Mouse (Mus musculus): ENCODE data around the gene Gpat3. TPM values are rescaled to one million over a fixed set of nuclear protein-coding genes. Genes with fewer than 3 reads are reported as not detected.

Gene Gpat3
- total RNA-seq, 2 experiments from 2014 or later, result 2.8 to 4.8 TPM

DNA sequence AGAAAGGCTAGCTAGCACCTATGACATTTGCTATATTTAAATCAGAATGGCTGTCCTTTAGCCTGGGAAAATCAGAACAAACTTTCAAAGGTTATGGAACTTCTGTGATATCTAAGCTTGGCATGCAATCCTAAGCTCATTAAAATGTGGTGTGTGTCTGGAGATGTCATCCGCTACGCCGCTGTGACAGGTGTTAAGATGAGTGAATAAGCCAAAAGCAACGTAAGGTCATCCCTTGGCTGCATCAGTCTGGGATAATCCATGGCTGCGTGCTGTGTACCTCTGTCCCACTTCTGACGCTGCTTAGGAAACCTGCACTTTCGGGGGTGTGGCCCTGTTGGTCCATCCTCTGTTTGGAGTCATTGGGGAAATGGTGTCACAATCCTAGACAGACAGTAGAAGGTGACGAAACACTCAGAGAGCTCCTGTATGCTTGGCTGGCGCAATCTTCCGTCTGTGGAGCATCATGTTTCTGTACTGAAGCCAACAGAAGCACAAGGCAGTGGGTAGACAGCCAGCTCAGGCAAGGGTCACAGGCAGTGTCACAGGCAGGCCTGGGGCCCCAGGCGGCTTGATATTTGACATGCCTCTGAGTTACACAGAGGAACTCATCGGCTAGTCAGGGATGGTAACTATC is 15.0 kb downstream of the Gpat3 start:
- peak; percentile 14 for DNase-seq

DNA sequence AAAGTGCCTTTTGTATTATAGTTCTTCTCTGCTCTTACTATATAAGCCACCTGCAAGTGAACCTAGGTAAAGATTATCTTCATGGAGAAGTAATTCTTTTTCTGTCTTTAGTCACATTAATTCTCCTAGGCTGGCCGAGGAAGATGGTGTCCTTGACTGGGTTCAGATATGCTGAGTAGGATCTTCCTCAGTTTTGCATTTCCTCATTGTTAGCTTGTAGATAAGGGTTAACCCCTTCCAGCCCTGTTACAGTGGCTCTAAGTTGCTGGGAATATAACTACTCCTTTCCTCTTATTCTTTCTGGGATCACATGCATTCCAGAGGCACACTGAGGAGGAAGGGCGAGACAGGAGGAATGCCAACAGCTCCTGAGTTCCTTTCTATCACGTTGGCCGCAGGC is 15.6 kb downstream of the Gpat3 start:
- no peak for DNase-seq

DNA sequence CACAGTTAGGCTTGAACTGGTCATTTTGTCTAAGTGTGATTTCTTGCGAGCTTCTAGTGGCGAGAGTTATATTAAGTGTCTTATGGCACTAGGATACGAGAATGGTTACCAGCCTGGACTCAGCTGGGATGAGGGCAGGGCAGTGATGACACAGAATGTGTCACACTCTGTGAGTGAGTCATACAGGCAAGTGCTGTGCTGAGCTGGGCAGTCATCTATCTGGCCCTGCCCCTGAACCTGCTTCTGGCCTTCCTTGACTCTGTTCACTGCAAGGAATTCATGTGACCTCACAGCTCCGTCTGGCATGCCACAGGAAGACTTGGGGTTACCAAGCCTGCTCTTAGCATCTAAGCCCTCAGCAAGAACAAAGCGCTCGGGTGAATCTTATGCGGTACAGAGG is 16.3 kb downstream of the Gpat3 start:
- DNase-seq, result no peak

DNA sequence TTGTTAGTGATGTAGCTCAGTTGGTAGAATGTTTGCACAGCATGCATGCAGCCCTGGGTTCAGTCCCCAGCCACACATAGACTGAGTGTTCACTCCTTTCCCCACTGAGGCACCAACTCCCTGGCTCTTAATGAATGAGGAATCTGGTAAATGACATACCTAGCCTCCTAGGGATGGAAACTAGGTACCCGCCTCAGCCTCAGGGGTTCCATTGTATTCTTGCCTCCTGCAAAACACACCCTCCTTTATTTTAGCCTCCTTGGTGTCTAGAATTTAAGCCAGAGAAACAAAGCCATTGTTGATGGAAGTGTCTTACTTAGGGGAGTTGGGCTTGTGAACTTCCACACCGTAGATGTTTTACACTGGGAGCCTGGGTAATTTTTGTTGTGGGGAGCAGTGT is 17.6 kb downstream of the Gpat3 start:
- DNase-seq, result no peak

DNA sequence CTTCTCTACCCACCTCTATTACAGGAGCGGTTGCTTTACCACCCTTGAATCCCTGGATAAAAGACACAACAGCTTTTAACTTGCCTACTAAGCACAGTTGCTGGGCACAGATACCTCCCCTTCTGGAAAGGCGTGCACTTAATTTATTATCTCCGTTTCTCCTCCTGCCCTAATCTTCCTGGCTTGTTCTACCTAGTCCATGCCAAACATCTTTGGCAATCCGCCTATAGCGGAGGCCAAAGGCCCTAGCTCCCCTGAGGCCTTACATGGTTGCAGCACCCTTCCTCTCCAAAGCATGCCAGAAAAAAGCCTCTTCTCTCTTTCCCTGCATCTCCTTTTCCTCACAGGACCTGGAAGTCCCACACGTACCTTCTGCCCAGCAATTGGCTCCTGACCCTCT is 18.9 kb downstream of the Gpat3 start:
- no peak for DNase-seq

DNA sequence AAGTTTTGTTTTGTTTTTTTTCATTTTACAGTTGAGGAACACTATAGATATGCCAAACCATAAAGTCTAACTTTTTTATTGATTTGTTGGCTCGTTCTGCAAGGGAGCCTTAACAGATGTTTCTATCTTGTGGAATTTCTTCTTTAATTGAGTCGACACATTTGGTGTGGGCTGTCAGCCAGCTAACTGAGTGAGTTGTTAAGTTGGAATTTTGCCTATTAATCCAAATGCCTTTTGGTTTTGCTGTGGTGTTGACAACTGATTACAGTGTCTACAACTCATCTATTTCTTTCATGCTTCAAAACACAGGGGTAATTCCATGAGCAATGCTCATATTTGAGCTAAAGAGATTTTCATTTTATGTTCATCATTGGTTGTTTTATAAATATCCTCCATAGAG is 20.7 kb downstream of the Gpat3 start:
- DNase-seq, result no peak

DNA sequence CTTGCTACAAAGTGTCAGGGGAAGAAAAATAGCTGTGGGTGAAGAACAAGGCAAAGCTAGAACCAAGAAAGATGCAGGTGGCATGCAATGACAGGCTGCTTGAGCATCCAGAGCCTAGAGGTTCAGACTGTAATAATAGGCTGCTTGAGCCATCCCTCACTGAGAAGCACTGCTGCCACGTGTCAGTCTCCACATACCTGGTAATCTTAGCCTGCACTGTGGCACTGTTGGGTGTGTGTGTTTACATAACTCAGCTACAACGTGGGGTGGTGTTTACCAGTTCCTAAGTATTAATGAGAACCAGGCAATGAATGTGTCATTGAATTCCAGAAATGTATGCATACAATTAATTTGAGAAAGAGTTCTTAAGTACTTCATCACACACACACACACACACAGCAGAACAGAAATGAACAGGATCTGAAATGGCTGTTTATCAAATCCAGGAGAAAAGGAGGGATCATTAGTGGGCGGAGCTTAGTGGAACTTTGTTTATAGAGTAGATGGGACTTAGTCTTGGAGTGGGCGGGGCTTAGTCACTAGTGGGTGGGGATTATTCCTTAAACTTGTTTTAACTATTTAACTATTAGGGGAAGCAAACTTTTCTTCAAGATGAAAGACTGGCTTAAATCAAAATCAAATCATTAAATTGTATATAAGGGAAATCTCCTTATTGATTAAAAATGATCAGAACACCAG is 23.8 kb downstream of the Gpat3 start:
- no peak for DNase-seq

DNA sequence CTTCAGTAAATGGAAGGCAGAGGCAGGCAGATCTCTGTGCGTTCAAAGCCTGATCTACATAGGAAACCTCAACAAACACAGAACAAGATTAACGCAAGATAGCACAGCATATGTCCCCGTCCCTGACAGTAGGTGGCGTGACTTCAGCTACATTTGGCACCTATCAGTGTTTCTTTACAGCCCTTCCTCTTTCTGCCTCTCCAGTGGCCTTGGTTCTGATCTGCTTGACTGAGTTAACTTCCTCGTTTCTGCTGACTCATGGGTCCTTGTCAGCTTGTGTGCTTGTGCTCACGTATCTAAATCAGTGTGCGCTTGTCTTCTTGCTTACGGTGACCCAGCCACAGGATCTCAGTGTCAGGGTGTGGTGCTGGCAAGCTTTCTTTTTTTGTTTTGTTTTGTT is 26.5 kb downstream of the Gpat3 start:
- DNase-seq, result no peak

DNA sequence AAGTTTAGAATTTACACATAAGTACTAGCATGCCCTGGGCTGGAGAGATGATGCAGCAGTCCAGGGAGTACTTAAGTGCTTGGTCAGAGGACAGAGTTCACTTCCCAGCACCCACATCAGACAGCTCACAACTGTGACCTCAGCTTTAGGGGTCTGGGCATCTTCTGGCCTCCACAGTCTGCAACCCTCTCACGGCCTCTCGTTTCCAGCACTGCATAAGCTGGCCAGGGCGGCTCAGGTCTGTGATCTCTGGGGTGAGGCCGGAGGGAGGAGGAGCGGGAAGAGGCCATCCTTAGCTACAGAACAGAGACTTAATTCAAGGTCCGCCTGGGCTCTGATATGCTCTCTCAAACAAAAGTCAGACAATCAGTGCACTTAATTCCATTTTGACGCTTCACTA is 29.2 kb downstream of the Gpat3 start:
- DNase-seq, result no peak

DNA sequence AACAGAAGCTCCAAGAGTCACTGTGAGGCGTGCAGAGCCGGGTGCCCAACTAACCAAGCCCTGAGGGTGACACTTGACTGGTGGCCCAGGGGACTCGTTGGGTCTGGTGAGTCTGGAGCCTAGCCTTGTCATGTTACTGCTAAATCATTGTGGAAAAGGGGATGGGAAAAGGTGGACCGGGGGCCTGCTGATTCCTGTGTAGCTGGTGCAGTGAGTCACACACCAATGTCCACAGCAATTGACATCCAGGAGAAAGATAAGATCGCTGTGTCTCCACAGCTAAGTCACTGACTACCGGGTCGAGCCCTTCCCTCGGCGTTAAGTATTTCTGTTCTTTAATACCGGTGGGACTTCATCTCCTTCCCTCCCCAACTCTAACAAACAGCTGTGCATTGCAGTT is 29.7 kb downstream of the Gpat3 start:
- DNase-seq, result no peak

DNA sequence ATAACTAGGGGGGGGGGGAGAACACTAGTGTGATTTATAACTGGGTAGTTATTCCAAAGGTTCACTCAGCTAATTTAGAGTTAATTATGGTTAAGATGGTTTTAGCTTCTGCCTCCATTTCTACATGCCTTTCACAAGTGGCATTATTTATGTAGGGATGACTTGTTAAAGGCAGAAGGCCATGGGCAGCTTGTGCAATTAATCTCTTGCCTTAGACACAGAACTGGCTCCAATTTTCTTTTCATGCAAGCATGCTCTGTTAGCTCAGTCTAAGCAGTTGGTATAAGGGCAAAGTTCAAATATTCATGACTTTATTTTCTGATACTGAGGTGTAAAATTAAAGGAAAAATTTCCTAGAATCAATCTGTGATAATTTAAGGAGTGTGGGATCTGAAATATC is 31.5 kb downstream of the Gpat3 start:
- DNase-seq, result no peak

DNA sequence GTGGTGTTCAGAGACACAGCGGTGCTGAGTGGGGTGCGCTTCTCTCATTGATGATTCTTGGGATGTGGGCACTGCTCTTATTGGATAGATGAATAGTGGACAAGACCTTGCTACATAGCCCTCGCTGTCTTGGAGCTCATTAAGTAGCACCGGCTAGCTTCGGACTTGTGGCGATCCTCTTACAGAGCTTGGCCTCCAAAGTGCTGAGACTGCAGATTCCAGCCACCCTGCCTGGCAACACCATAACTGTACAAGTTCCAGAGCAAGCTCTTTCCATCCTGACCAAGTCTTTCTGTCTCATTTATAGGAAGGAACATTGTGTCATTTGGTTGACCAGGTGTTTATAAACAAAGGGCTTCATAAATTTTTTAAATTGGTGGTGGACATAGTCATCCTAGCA is 39.7 kb downstream of the Gpat3 start:
- no peak for DNase-seq

DNA sequence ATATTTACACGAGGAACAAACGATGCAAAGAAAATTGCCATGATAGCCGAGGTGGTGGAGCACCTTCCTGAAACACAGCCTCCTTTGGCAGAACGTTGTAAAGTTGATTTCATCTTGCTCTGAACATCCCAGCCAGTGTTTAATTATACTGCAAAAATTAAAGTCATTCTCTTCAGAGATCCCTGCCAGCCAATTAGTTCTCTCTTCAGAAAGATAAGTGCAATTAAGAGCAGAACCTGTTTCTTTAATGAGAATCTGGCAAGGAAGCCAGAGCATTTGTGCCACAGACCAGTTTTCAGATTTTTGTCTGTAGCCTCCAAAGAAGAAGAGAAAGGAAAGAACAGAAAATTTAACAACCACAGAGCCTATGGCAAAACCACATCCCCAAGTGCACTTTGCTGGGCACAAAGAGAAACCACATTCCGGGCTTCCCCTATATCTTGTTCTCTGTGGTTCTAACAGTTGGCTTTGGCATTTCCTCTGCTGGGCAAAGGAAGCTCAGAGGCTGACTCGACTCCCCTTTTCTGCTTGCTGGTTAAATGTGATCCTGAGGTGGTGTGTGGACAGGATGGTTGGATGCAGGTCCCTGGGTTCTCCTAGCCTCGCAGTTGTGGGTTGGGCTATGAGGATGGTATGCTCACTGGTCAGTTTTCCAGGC is 40.9 kb downstream of the Gpat3 start:
- no peak for DNase-seq

DNA sequence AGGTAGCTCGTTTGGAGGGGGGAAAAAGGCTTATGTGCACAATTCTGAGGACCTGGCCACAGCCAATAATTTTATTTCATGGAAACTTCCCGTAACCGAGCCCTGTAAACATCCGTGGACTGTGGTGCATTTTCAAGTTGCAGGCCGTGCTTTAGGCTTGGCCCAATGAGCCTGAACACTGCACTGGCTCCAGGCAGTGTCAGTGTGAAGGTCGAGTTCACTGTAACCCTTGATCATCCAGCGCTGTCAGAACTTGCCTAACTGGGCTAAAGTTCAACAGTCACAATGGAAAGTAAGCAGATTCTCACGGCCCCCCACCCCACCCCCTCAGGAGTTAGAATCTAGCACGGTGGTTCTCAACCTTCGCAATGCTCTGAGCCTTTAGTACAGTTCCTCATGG is 50.7 kb downstream of the Gpat3 start:
- DNase-seq, result no peak

DNA sequence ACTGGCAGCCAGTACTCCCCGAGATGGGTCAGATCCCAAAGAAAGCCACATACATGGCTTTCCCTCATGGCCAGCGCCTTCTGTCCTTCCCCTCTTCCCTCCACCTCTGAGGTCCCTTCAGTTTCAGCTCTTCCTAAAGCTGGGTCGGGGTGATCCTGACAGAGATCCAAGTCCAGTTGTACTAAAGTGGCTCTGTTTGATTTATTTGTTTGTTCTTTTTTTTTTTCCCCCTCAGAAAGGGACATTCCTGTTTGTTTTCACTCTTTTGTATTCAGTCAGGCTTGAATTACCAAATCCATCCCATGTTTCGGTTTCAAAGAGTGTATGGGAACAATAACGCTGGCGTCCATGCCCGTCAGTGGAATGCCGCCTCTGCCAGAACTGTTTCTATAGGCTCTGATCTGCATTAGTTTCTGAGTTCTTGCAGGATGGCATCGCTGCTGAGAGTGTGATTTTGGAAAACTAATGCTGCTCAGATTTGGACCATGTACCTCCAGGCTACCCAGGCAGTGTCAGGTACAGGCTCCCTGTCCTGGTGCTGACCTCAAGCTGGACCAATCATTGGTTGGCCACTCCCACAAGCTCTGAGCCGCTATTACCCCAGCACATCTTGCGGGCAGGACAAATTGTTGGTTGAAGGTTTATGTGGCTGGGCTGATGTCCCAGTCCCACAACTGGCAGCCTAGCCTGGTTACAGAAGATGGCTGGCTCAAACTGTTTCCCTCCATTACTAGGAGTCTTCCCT is 54.4 kb downstream of the Gpat3 start:
- no peak for DNase-seq

DNA sequence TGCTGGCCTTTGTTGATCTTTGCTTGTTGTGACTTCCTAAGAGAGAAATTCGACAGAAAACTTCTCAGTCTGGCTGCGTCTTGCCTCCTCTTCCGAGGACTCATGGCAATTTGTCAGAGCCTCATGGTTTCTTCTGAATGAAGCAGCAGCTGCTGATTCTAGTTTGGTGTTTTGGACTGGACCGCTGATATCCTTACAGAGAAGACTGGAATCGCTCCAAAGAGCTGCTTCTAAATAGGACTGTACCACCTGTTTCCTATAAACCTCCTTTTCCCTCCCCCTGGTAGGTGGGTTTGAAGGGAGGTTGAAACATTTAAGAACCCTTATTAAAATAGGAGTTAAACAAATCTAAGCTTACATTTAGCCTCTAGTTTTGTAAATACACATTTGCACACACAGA is 55.5 kb downstream of the Gpat3 start:
- no peak for DNase-seq

DNA sequence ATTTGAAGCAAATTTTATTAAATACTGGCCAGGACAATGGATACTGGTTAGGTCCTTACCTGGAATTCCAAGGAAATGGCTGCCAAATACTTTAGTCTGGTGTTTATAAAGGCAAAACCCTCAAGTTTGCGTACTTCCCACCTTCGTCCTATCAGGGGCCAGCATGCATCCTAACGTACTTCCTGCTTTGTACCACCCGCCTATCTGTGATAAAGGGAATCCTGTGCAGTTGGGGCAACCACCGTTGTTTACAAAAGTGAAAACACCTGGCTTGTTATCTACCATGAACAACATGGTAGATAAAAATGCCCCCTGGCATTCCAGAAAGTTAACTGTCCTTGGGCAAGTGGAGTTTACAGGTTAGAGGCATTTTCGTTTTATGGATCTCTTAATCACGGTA is 63.0 kb downstream of the Gpat3 start:
- DNase-seq, result no peak

DNA sequence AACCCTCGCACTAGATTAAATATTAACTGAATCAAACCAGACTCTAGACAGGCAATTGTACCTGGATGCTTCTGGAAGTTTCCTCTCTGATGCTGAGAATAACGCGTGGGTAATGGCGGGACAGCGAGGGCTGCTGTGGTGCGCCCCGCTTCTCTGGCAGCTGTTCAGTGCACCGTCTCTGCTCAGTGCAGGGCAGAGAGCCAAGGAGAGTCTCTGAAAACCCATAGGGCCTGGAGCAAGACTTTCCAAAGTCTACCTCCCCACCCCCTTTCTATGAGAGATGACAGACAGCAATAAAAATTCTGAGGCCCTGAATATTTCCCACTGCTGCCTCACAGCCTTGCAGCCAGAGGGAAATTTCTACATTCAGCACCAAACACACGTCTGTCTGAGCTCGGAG is 63.4 kb downstream of the Gpat3 start:
- no peak for DNase-seq

DNA sequence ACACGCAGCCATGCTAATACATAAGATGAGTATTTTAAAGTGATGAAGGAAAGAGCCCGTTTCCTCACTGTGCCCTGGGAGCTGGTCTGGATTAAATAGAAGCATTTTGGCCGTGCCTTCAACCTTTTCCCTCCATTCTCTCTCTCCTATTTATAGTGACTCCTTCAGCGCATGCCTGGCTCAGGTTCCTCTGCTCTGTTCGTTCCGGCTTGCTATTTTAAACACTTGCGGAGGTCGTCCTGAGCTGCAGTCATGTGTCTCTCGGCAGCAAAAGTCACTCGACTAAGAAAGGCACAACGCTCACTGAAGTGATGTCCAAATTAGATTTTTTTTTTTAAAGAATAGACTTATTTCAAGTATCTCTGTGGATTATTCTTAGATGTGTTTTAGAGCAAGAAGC is 64.2 kb downstream of the Gpat3 start:
- no peak for DNase-seq

DNA sequence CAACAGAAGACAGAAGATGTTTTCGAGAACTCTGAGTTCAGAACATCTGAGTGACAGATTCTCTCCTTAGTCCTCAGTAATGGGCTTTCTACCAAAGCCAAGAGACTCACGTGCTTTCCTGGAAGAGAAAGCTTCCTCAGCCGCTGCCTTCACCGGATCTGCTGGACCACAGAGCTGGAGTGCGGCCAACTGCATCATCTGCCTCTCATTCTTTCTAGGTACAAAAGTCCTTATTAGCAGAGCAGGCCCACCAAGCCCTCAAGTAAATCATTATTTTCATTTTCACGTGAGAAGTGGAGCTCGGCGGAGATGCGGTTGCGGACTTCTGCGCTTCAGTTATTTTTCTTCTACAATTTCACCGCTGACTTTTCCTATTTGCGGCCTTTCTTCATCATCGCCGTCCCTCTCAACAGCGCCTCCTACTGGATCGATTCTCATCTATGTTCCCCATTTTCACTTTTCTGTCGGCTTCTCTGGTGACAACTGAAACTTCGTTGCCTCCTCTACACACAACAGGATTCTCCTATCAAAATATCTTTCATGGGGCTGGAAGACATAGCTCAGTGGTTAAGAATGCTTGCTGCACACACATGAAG is 66.1 kb downstream of the Gpat3 start:
- DNase-seq, result no peak

DNA sequence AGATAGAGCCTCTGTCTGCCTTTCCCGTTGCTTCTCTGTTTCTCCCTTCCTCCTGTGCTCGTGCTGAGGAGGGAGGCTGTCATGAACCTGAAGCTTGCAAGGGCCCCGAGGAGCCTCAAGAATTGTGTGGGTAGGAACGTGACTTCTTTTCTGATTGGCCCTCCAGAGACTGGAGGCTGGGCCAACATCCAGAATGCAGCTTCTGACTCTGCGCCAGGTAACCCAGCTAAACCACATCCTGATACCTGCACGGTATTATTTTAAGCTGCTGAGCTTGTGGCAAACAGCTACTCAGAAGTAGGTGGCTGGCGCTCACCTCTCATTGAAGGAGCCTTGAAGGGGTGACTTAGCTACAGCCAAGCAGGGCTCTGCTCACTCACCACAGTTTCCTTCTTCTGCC is 66.9 kb downstream of the Gpat3 start:
- DNase-seq, result no peak

DNA sequence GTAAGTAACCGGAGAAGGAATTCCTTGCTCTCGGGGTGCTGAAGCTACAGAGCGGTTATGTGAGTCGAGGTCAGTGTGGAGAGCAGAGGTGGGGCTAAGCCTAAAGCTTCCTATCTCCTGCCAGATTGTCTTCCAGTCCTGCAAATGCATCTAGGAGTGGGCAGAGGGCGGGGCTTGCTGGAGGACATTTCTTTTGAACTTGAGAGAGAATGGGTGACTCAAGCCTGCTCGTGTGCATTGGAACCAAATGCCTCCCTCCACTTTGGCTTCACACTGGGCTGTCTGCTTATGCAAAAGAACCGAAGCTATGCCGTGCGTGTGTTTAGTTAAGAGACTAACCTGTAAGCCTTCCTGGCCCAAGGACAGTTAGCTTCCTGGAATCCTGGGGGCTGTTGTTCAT is 67.8 kb downstream of the Gpat3 start:
- no peak for DNase-seq

DNA sequence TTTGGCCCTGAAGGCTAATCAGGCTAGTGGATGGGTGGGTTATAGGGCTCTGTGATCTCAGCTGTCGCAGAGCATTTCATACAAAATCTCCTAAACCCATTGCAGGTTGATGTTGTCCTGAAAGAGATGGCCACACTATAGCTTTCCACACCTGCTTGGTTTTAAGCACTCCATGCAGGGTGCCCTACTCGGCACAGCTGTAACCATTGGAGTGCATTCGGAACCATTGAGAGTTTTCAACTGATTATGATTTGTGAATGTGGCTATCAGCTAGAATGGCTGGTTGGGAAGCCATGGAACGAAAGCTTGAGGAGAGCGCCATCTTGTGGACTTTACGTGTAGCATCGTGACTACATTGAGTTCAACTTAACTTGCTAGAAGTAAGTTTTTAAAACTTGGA is 69.5 kb downstream of the Gpat3 start:
- DNase-seq, result peak; percentile 24

Data from gastrocnemius, postnatal 10 days (tissue).